Mouse (Mus musculus) frontal cortex, postnatal 25 days (tissue): Measurements from ENCODE around the gene Pax8.

Source experiments
- DNase-seq, 2 experiments: peaks; one replicate each; pipeline ENCODE4 v3.0.0; 2022; ENCODE audit warnings: low spot score in 2 of 2

The Pax8 gene

DNA sequence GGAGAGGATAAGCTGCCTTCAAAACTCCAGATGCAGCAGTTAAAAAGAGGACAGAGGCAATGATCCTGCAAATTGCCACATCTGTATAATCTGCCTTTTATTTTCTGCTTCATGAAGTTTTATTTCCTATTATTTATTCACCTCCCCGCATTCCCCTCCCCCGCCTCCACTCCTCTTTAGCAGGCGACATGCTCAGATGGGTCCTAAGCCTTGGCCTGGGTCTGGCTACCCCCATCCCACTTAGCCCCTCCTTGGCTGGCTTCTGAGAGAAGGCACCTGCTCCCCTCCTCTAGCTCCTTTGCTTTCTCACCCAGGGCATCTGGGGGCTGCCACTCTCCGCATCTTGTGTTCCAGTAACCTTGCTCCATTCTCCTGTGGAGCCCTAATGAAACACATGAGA lies 61.7 kb downstream of the Pax8 start:
- DNase-seq: no peak

DNA sequence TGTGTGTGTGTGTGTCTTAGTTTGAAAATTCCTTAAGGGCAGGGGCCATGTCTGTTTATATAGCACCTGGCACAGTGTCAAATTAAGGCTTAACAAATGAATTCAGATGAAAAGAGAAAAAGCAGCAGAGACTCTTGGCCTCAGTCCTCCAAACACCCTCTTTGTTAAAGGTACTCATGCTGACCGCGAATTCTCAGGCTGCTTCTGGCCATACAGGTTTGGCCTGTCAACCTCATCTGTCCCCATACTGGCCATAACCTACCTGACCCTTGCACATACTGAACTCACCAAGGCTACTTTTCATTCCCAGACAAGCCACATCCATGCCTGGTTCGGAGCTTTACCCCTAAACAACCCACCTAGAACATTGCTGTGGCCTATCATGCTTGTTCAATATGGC lies 62.2 kb downstream of the Pax8 start:
- DNase-seq: no peak

DNA sequence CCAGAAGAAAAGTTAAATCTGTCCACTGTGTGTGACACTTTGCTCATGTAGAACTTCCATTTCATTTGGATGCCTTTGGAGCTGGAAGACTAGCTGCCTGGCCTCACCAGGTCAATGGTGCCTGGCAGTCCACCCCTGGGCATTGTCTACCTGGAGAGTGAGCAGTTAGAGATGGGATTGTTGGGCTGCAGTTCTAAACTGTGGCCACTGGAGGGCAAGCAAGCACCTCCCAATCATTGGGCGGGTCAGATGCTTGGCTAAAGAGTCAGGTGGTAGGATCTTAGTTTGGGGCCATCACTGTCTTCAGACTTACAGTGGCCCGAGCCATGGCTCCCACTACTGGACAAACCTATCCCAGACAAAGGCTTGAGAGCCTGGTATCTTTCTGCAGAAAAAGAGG lies 66.2 kb downstream of the Pax8 start:
- DNase-seq: peak; percentile 51 to 68

DNA sequence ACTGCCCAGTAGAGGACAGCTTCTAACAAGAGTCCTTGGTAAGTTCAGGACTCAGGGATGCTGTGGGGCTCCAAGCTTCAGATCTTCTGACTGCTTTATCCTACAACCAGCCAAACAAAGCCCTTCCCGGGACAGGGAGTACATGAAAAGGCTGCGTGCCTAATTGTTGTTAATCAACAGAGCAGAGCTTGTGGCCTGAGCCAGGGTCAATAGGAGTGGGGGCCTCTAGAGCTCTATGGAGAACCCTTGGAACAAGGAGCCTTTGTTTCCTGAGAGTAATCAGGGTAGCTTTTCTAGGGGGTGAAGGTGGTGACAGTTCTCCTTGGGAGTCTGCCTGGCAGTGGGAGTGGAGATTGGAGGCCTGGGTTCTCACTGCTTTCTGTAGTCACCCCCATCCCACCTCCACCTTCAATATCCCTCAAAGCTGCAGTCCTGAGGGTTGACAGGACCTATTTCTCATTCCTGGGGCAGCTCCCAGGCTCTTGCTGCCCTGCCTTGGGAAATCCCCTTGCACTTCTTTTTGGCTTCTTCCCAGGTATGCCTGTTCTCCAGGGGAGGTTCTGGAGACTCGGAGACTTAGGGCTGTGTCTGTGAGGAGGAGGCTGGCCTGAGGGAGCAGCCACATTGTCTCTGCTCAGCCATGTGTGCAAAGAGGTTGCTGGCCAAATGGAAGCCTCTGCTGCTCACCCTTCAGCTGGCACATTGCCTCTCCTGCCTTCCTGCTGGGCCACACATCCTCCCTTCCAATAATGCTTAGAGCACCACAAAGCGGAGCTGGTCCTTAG lies 67.5 kb downstream of the Pax8 start:
- DNase-seq: no peak

DNA sequence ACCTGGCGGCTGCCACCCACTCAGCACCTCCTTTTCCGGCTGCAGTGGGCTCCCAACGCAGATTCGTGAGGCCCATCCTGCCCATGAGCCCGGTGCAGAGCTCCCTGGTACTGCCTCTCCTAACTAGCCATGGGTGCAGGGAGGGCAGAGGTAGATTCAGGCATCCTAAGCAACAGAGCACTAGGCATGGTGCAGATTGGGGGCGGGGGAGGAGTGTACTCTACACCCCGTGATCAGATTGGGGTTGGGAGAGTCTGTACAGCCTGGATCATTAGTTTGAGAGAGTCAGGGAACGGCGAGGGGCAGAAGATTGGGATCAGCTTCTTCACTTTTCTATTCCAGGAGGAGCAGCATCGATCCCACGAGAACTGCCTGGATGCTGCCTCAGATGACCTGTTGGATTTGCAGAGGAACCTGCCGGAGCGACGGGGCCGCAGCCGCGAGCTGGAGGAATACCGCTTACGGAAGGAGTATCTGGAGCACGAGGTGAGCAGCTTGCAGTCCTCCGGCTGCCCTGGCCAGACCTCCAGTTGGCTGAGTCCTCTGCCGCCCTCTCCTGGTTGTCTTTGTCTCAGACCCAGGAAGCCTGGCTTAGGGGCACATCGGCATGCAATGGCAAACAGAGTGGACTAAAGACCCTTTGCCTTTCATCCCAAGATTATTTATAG lies 69.9 kb downstream of the Pax8 start:
- peak; percentile 44 to 47 for DNase-seq

DNA sequence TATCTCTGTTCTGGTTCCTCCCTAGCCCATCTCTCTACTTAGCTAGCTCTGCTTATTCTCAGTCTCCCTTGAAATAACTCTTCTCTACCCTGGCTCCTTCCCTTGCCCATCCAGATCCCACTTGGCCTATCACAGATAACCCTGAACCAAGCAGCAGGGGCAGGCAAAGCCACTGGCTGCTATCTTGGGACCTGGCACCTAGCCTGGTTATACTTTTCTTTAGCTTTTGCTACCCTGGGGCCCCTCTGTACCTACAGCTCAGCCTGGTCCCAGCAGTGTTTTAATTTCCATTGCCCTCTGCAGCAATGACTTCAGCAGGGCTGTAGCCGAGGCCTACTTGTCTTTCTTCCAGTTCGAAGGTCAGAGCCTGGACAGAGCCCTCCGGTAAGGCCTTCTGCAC lies 74.7 kb downstream of the Pax8 start:
- no peak for DNase-seq

DNA sequence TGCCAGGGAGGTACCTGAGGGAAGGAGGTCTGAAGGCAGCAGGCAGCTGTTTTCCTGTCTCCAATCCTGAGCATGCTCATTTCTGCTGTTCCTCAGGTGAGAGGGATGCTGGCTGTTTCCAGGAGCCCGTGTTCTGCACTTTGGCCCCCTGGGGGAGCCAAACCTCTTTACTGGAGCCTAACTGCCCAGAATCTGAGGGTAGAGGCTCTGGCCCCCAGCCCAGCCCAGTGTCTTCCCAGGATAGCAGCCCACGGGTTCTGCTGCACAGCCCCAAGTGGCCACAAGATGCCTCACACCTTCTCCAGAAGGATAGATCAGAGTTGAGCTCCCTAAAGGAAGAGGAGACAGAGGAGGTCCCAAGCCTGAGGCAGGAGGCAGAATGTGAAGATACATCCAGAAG lies 78.3 kb downstream of the Pax8 start:
- DNase-seq: no peak

DNA sequence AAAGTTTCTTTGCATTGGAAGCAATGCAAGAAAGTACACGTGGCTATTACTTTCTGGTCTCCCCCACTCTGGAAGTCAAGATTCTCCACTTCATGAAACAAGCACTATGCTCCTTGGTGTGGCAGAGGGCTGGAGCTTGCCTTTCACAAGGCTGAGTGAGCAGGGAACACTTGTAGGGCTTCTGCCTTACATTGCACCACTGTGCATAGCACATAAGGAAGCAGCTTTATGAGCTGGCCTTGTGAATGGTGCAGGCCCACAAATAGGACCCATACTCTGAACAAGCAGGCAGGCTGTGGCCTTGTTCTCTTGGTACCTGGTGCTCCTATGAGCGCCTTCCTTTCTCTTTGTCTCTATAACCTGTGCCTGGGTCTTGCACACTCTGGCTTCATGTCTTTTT lies 82.1 kb downstream of the Pax8 start:
- no peak for DNase-seq

DNA sequence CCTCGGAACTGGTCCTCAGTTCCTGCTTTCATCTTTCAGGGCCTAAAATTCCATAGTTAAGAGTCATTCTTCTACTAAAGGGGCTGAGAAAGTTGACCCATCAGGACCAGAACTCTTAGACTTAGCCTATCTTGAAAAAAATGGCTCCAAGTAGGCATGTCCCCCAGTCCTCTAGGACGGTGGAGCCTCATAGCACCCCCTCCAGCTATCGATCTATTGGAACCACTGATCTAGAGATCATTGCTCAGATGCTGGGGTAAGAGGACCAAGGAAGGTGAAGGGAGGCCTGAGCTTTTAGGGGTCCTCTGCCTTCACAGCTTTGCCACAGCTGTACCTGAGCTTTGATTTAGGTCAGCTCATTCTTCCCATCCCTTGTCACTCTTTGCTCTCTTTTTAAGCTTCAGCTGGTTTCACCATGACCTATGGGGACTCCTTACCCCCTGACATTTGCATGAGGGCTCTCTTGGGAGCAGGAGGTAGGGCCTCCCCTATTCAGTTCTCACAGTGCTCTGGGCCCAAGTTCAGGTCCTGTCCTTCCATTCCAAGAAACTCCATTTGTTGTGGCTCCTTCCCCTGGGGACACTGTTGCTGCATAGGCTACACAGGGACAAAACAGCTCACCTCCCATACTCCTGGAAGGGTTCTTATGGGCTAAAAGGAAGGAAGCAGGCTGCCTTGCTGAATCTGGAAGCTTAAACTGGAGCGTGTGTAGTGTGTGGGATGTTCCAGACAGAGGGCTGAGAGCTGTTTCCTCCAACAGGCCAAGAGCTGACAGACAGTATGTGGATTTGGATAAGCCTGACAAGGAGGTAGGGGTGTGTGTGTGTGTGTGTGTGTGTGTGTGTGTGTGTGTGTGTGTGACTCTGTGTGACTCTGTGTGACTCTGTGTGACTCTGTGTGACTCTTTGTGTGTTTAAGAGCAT lies 87.8 kb downstream of the Pax8 start:
- no peak for DNase-seq

DNA sequence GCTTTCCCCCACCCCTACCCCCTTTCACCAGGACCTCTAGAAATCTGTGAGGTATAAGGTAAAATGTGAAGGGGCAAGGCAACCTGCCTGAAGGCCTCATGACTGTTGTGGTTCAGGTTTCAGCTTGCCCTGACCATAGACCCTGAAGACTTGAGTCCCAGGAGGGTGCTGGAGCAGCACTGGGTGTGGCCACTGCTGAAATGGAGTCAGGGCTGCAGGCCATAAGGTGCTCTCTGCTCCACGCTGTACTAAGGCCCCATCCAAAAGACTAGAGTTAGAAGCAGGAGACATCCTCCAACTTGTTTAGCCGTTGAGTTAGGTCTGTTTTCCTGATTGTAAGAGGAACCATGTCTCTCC lies 88.5 kb downstream of the Pax8 start:
- no peak for DNase-seq

DNA sequence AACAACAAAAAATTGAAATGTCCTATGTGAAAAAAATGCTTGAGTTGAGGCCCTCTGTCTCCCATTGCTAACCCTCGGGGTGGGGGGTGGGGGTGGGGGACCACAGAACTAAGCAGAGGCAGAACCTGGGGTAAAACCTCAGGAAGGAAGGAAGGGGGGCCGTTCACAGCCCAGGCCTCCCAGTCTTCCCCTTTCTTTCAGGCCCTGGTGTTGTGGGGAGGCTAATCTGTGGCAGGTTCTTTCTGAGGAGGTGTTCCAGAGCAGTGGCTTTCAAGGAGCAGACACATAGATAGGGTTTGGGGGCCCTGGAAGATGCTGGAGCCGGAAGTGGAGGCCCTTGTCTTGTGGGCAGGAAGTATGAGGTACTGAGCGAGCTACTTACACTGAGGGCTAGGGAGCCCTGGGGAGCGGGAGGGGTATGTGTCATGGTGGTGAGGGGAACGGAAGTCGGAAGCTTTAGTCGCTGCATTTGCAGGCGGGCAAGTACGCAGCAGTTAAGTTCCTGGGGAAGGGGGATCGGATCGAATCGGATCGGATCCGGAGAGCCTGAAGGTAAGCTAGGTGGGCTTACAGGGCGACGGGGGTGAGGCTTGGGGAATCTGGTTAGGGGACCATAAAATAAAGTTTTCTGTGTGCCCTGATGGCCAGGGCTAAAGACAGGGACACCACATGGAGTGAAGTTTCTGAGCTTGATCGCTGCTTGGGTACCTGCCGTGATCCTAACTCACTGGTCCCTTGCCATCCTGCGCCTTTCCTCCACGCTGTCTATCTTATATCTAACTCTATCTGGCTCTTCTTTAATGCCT lies 89.0 kb downstream of the Pax8 start:
- DNase-seq: no peak

DNA sequence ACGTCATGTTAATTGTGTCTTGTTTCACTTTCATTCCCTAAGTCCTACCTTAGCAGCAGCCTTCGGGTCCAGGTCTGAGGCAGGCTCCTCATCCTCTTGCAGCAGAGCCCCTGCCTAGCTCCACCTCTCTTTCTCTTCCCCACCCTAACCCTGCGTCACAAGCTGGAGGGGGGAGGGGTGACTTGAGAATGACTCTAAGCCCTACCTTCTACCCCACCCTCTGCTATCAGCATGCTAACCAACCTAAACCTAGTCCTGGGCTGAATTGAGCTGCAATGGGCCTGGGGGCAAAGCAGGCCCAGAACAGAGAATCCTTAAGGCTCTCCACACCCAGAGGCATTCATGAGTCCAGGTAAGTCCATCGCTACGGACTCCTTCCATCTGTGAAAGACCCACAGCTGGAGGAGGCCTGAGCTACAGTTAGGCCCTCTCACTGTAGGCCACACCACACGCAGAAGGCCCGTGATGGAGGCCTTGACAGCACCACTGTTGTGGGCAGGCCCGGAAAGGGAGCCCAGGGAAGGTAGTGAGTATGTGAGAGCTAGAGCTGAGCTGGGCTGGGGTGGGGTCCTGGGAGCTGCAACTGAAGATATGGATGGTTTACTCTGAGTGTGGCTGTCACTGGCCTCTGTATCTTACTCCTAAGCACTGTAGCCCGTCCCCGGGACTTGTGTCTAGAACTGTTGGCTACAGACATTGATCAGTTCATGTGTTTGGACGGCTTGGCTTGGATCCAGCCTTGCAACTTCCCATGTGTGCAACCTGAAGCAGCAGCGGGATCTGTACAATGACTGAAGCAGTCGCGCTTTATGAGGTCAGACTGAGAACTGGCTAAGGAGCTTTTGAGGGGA lies 90.1 kb downstream of the Pax8 start:
- no peak for DNase-seq

DNA sequence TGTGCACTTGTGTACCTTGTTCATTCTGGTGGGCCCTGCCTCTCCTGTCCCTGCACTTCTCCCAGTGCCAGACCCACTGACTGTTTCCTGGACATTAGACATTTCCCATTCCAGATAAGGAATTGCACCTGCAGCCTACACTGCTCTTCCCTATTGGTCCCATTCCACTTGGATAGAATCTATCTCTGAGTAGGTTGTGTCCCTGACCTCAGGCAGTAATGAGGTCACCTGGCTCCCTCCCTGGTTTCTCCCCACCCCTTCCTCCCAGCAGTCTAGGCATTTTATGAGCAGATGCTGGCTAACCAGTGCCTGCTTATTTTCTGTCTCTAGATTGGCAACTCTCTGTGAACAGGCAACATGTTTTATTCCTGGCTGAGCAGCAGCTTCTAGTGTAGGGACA lies 91.0 kb downstream of the Pax8 start:
- no peak for DNase-seq

DNA sequence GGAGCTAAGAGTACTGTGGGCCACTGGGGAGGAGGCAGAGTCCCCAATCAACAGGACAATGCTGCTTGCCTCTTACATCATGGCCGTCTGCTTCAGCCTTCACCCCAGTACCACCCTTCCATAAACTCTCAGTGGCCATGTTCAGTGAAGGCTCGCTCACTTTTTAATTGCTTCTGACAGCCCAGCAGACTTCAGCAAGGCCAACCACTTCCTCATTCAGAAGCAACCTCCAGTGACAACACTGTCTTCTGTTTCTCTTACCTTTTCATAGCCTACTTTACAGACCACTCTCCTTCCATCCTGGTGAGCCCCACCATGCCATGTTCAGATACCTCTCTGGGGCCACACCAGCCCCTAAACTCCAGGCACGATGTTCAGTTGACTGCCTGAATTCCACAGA lies 91.8 kb downstream of the Pax8 start:
- DNase-seq: no peak

DNA sequence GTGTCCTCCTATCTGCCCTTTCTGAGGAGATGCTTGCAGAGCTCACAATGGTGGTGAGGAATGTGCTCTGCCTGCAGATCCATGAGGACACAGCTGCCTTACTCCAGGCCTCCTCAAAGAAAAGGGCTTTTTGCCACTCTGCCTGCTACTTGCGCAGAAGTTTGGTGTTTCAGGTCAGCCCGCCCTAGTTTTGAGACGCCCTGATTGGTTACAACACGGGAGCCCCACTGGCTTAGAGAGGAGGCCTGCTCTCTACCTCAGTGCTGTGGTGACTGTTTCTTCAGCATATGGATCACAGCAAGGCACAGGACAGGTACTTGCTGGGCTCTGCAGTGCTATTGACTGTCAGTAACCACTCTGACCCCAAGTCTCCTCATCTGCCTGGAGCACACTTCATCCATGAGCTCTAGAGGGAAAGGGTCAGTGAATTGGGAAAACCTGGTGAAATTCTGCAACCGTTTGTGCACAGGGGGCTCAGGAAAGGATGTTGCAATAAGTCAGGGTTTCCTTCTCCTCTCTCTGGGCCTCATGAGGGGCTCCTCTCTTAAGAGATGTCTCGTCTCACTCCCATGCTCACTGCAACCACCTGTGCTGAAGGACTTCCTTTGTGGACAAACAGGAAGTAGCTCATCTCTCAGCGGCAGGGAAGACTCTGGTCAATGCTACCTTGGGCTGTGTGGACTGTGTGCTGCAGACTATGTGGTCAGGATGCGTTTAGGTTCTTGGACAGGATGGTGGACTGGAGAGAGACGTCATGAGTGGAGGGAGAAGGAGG lies 92.8 kb downstream of the Pax8 start:
- no peak for DNase-seq

DNA sequence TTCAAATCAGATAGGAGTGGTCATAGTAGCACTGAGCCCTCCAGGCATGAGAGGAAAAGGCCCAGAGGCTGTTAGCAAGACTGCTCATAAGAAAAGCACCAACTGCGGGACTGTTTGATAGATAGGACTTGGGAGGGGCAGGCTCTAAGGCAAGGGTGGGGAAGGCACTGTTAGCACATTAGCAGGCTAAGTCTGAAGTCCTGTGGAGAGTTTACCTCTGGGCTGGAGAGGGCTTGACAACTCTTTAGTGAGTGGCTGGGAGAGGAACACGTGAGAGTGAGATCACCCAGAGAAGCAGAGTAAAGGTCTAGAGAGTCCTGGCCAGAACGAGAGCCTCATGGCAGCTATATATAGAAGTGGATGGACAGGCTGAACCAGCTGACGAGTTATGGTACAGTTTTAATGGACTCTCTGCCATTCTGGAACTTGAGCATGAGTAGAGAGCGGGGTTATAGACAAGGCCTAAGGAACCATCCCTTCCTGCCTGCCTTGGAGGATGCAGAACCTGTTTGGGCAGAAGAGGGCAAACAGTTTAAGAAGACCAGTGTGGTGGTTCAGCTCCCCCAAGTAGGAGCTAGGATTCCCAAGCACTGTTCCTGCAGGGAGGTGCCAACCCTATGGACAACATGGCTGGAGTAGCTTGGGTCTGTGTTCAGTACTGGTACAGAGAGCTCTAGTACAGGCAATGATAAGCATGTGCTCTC lies 96.5 kb downstream of the Pax8 start:
- no peak for DNase-seq
